Mouse (Mus musculus) telencephalon, adult 2 months (tissue): ENCODE measurements at regions not wholly inside any gene's neighbourhood (a gene's known extent, or its start where the extent isn't known, plus 50 kb on each side); places are given as distances from the start of the nearest gene placed in this dataset.

Experiments
- DNase-seq: peaks from one replicate; pipeline ENCODE4 v3.0.0-alpha.2; 2011; ENCODE audit warnings: low read depth, low spot score

- DNase-seq = no peak
These were observed 307.2 kb downstream of the Zfp804a start for GRCm38 (mm10) chr2:82360224-82360623.

GRCm38 (mm10) chr2:82373152-82373551, 320.1 kb downstream of the Zfp804a start:
- no peak for DNase-seq

- DNase-seq = no peak
These were observed 325.5 kb downstream of the Zfp804a start for GRCm38 (mm10) chr2:82378476-82378875.

GRCm38 (mm10) chr2:82385123-82385522, 332.1 kb downstream of the Zfp804a start:
- peak; percentile 24 for DNase-seq

- no peak for DNase-seq
These were observed 334.7 kb downstream of the Zfp804a start for GRCm38 (mm10) chr2:82387744-82388143.

- no peak for DNase-seq
These were observed 342.4 kb downstream of the Zfp804a start for GRCm38 (mm10) chr2:82395426-82395825.

GRCm38 (mm10) chr2:82445706-82446105, 392.7 kb downstream of the Zfp804a start:
- DNase-seq = no peak

GRCm38 (mm10) chr2:82455743-82456142, 402.7 kb downstream of the Zfp804a start:
- DNase-seq = peak; percentile 41
